Mouse (Mus musculus): ENCODE data around the gene Poc1b. TPM values are rescaled to one million over a fixed set of nuclear protein-coding genes. Genes with fewer than 3 reads are reported as not detected.
A peak's percentile ranks its signal among the peaks of the same experiment; 100 is the strongest.

The Poc1b gene
- polyA plus RNA-seq, 1 experiment from 2014 or later: 10.0 TPM

GRCm38 (mm10) chr10:99086029-99086428 lies 20.8 kb upstream of the Poc1b start:
- WGBS: 59% methylated on average over 6 of the region's 6 CpGs
- Histone ChIP-seq H3K9ac (no peak overlapping the region), H3K4me3 (no peak overlapping the region), H3K36me3 (no peaks in the 10 kb centered on the region), H3K9me3 (no peaks in the 10 kb centered on the region), H3K27me3 (replicated peaks) (0 out of 2 replicates have a peak, but pooled peaks cover 4% of the 10 kb centered on the region), H3K27ac (replicated peaks) (no peak overlapping the region), H3K4me1 (peaks cover 17% of the 10 kb centered on the region), H3K4me2 (no peak overlapping the region)
- ATAC-seq (ENCODE audit: extremely low read depth, insufficient number of reproducible peaks, low FRiP score, low TSS enrichment): no peak

- no peaks in the 10 kb centered on the region for H3K36me3 ChIP-seq
- H3K9me3 ChIP-seq: no peaks in the 10 kb centered on the region
- H3K4me2 ChIP-seq: no peak overlapping the region
- no peaks in the 10 kb centered on the region for H3K4me1 ChIP-seq
- H3K4me3 ChIP-seq: no peak overlapping the region
- H3K27ac ChIP-seq (replicated peaks): no peak overlapping the region
- 0 out of 2 replicates have a peak, but pooled peaks cover 4% of the 10 kb centered on the region for H3K27me3 ChIP-seq (replicated peaks)
- H3K9ac ChIP-seq: no peak overlapping the region
- no peak for ATAC-seq (ENCODE audit: extremely low read depth, insufficient number of reproducible peaks, low FRiP score, low TSS enrichment)
- WGBS: 66% methylated on average over 6 of the region's 6 CpGs
These were observed 16.9 kb upstream of the Poc1b start for GRCm38 (mm10) chr10:99089906-99090305.

- Histone ChIP-seq H3K4me1 (no peaks in the 10 kb centered on the region), H3K9ac (no peak overlapping the region), H3K9me3 (no peaks in the 10 kb centered on the region), H3K27me3 (replicated peaks) (no peaks in the 10 kb centered on the region), H3K27ac (replicated peaks) (no peak overlapping the region), H3K4me2 (no peak overlapping the region), H3K36me3 (no peaks in the 10 kb centered on the region), H3K4me3 (no peak overlapping the region)
- 57% methylated on average over 2 of the region's 2 CpGs for WGBS
- no peak for ATAC-seq (ENCODE audit: extremely low read depth, insufficient number of reproducible peaks, low FRiP score, low TSS enrichment)
These were observed 13.5 kb upstream of the Poc1b start for GRCm38 (mm10) chr10:99093364-99093763.

GRCm38 (mm10) chr10:99095114-99095513 lies 11.7 kb upstream of the Poc1b start:
- WGBS: 57% methylated on average over 2 of the region's 2 CpGs
- H3K4me3 ChIP-seq: no peak overlapping the region
- H3K9ac ChIP-seq: no peak overlapping the region
- no peak overlapping the region for H3K27ac ChIP-seq (replicated peaks)
- no peak for ATAC-seq (ENCODE audit: extremely low read depth, insufficient number of reproducible peaks, low FRiP score, low TSS enrichment)
- no peaks in the 10 kb centered on the region for H3K4me1 ChIP-seq
- no peaks in the 10 kb centered on the region for H3K9me3 ChIP-seq
- no peaks in the 10 kb centered on the region for H3K27me3 ChIP-seq (replicated peaks)
- no peaks in the 10 kb centered on the region for H3K36me3 ChIP-seq
- H3K4me2 ChIP-seq: no peak overlapping the region

- ATAC-seq (ENCODE audit: extremely low read depth, insufficient number of reproducible peaks, low FRiP score, low TSS enrichment): no peak
- H3K4me2 ChIP-seq: no peak overlapping the region
- no peak overlapping the region for H3K27ac ChIP-seq (replicated peaks)
- H3K9ac ChIP-seq: no peak overlapping the region
- no peaks in the 10 kb centered on the region for H3K36me3 ChIP-seq
- no peaks in the 10 kb centered on the region for H3K27me3 ChIP-seq (replicated peaks)
- no peaks in the 10 kb centered on the region for H3K9me3 ChIP-seq
- no peak overlapping the region for H3K4me3 ChIP-seq
- 70% methylated on average over 10 of the region's 10 CpGs for WGBS
- no peaks in the 10 kb centered on the region for H3K4me1 ChIP-seq
These were observed 9.5 kb upstream of the Poc1b start for GRCm38 (mm10) chr10:99097374-99097773.

GRCm38 (mm10) chr10:99105522-99105921 lies 1.3 kb upstream of the Poc1b start:
- Histone ChIP-seq H3K9me3 (no peaks in the 10 kb centered on the region), H3K36me3 (peaks cover 17% of the 10 kb centered on the region), H3K9ac (no peak overlapping the region), H3K27me3 (replicated peaks) (no peaks in the 10 kb centered on the region), H3K4me1 (peaks cover 18% of the 10 kb centered on the region), H3K4me3 (no peak overlapping the region), H3K4me2 (no peak overlapping the region), H3K27ac (replicated peaks) (no peak overlapping the region)
- WGBS: 89% methylated on average over 3 of the region's 3 CpGs
- ATAC-seq (ENCODE audit: extremely low read depth, insufficient number of reproducible peaks, low FRiP score, low TSS enrichment): no peak

GRCm38 (mm10) chr10:99106311-99106702 lies 529 bp upstream of the Poc1b start:
- H3K4me1 ChIP-seq: peaks cover 24% of the 10 kb centered on the region
- peak overlapping the region; percentile 91 for H3K4me3 ChIP-seq
- H3K9me3 ChIP-seq: no peaks in the 10 kb centered on the region
- no peaks in the 10 kb centered on the region for H3K27me3 ChIP-seq (replicated peaks)
- WGBS: 33% methylated on average over 8 of the region's 8 CpGs
- H3K4me2 ChIP-seq: peak overlapping the region; percentile 99
- peak overlapping the region; percentile 91 for H3K9ac ChIP-seq
- no peak overlapping the region; the same call in 1 of the 2 replicates for H3K27ac ChIP-seq (replicated peaks)
- peaks cover 17% of the 10 kb centered on the region for H3K36me3 ChIP-seq
- no peak for ATAC-seq (ENCODE audit: extremely low read depth, insufficient number of reproducible peaks, low FRiP score, low TSS enrichment)

GRCm38 (mm10) chr10:99107964-99108363 lies 1.1 kb downstream of the Poc1b start, which contains the start of gene Galnt4:
Gene Galnt4, plus strand, starts transcription at chr10:99108159.
- Histone ChIP-seq H3K27me3 (replicated peaks) (no peaks in the 10 kb centered on the region), H3K9me3 (no peaks in the 10 kb centered on the region), H3K4me3 (peak within 1 kb of the TSS; percentile 91), H3K36me3 (peaks cover 17% of the 10 kb centered on the region), H3K4me2 (peak within 1 kb of the TSS; percentile 99), H3K4me1 (peaks cover 26% of the 10 kb centered on the region), H3K27ac (replicated peaks) (peak within 1 kb of the TSS; percentile 84), H3K9ac (peak within 1 kb of the TSS; percentile 91)
- whole genome bisulfite sequencing: under 1% methylated on average over 22 of the region's 22 CpGs
- ATAC-seq (ENCODE audit: extremely low read depth, insufficient number of reproducible peaks, low FRiP score, low TSS enrichment): peak; percentile 76

GRCm38 (mm10) chr10:99108431-99108982 lies 1.7 kb downstream of the Poc1b start:
- Histone ChIP-seq H3K36me3 (peaks cover 15% of the 10 kb centered on the region), H3K9me3 (no peaks in the 10 kb centered on the region), H3K27ac (replicated peaks) (peak overlapping the region; percentile 84), H3K4me3 (peak overlapping the region; percentile 91), H3K4me2 (peak overlapping the region; percentile 99), H3K4me1 (peaks cover 27% of the 10 kb centered on the region), H3K27me3 (replicated peaks) (no peaks in the 10 kb centered on the region), H3K9ac (peak overlapping the region; percentile 91)
- ATAC-seq (ENCODE audit: extremely low read depth, insufficient number of reproducible peaks, low FRiP score, low TSS enrichment): no peak
- WGBS: 21% methylated on average over 12 of the region's 12 CpGs

GRCm38 (mm10) chr10:99113533-99113932 lies 6.7 kb downstream of the Poc1b start:
- no peaks in the 10 kb centered on the region for H3K27me3 ChIP-seq (replicated peaks)
- WGBS: 41% methylated on average over 3 of the region's 3 CpGs
- H3K36me3 ChIP-seq: peaks cover 15% of the 10 kb centered on the region
- no peaks in the 10 kb centered on the region for H3K9me3 ChIP-seq
- H3K4me1 ChIP-seq: peaks cover 43% of the 10 kb centered on the region
- no peak overlapping the region for H3K4me2 ChIP-seq
- no peak overlapping the region for H3K4me3 ChIP-seq
- ATAC-seq (ENCODE audit: extremely low read depth, insufficient number of reproducible peaks, low FRiP score, low TSS enrichment): no peak
- H3K9ac ChIP-seq: no peak overlapping the region
- H3K27ac ChIP-seq (replicated peaks): no peak overlapping the region

GRCm38 (mm10) chr10:99114295-99114694 lies 7.5 kb downstream of the Poc1b start:
- Histone ChIP-seq H3K4me2 (no peak overlapping the region), H3K27ac (replicated peaks) (no peak overlapping the region), H3K27me3 (replicated peaks) (no peaks in the 10 kb centered on the region), H3K4me1 (peaks cover 39% of the 10 kb centered on the region), H3K36me3 (peaks cover 11% of the 10 kb centered on the region), H3K9ac (no peak overlapping the region), H3K9me3 (no peaks in the 10 kb centered on the region), H3K4me3 (no peak overlapping the region)
- WGBS: 79% methylated on average over 8 of the region's 8 CpGs
- ATAC-seq (ENCODE audit: extremely low read depth, insufficient number of reproducible peaks, low FRiP score, low TSS enrichment): no peak
